Mouse (Mus musculus) bone marrow macrophage, adult 2 months (primary cell): ENCODE measurements around the gene Rnf144b.

Experiments used
- CTCF ChIP-seq: IDR thresholded peaks from 2 replicates; pipeline ENCODE4 v1.5.1; 2012; ENCODE audit warnings: low read depth, mild to moderate bottlenecking, low read length, moderate library complexity
- POLR2A ChIP-seq: IDR thresholded peaks from 2 replicates; pipeline ENCODE4 v1.6.1; 2012; ENCODE audit warnings: mild to moderate bottlenecking, low read depth, low read length, borderline replicate concordance

DNA sequence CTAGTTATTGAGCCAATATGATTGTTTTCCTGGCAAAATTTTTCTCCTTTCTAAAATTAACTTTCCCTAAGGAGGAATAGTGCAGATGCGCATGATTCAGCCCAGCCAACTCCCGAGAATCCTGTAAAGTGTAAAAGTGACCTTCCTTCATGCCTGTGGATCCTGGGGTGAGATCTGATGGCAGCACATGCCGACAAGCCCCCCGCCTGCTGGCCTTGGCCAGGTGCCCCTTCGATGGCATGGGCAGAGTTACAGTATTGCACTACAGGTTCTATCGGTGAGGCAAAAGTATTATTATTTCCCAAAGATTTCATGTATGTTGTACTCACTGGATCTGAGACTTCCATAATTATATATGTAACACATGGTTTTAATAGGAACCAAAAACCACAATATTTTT, 2.5 kb downstream of the Rnf144b start:
- no peak for TF ChIP-seq CTCF
- TF ChIP-seq POLR2A = no peak
